Mouse (Mus musculus): ENCODE measurements around the gene Ankub1. TPM values are rescaled to one million over a fixed set of nuclear protein-coding genes. Genes with fewer than 3 reads are reported as not detected.

The Ankub1 gene
- polyA plus RNA-seq, 1 experiment from 2014 or later, result not detected

GRCm38 (mm10) chr3:57653646-57654045 is 39.0 kb downstream of the Ankub1 start:
- Histone ChIP-seq H3K4me1 (replicated peaks; ENCODE audit: control insufficient read depth, insufficient read depth) (no peaks in the 10 kb centered on the region), H3K9ac (ENCODE audit: low read length) (no peak overlapping the region), H3K27me3 (ENCODE audit: control insufficient read depth, insufficient read depth, low read length) (no peaks in the 10 kb centered on the region), H3K27ac (replicated peaks) (no peak overlapping the region), H3K4me3 (ENCODE audit: low read depth, low read length) (no peak overlapping the region), H3K4me2 (replicated peaks; ENCODE audit: low read depth) (no peak overlapping the region), H3K36me3 (ENCODE audit: control insufficient read depth, insufficient read depth, low read length) (no peaks in the 10 kb centered on the region), H3K9me3 (ENCODE audit: control insufficient read depth, low read length) (no peaks in the 10 kb centered on the region)
- TF ChIP-seq CTCF (IDR thresholded peaks at IDR 0.05; ENCODE audit: low read depth) (no peak), EP300 (optimal IDR thresholded peaks at IDR 0.05) (no peak)
- WGBS, result 90% methylated on average over 3 of the region's 3 CpGs
- ATAC-seq (ENCODE audit: low FRiP score, low TSS enrichment), result no peak
- no peak for DNase-seq (ENCODE audit: low spot score)

GRCm38 (mm10) chr3:57652485-57652884 is 40.1 kb downstream of the Ankub1 start:
- Histone ChIP-seq H3K36me3 (ENCODE audit: control insufficient read depth, insufficient read depth, low read length) (no peaks in the 10 kb centered on the region), H3K4me1 (replicated peaks; ENCODE audit: control insufficient read depth, insufficient read depth) (no peaks in the 10 kb centered on the region), H3K9ac (ENCODE audit: low read length) (no peak overlapping the region), H3K9me3 (ENCODE audit: control insufficient read depth, low read length) (no peaks in the 10 kb centered on the region), H3K27me3 (ENCODE audit: control insufficient read depth, insufficient read depth, low read length) (no peaks in the 10 kb centered on the region), H3K27ac (replicated peaks) (no peak overlapping the region), H3K4me3 (ENCODE audit: low read depth, low read length) (no peak overlapping the region), H3K4me2 (replicated peaks; ENCODE audit: low read depth) (no peak overlapping the region)
- ATAC-seq (ENCODE audit: low FRiP score, low TSS enrichment) (no peak), DNase-seq (ENCODE audit: low spot score) (no peak)
- TF ChIP-seq EP300 (optimal IDR thresholded peaks at IDR 0.05) (no peak), CTCF (IDR thresholded peaks at IDR 0.05; ENCODE audit: low read depth) (no peak)
- 79% methylated on average over 3 of the region's 3 CpGs for WGBS

DNA sequence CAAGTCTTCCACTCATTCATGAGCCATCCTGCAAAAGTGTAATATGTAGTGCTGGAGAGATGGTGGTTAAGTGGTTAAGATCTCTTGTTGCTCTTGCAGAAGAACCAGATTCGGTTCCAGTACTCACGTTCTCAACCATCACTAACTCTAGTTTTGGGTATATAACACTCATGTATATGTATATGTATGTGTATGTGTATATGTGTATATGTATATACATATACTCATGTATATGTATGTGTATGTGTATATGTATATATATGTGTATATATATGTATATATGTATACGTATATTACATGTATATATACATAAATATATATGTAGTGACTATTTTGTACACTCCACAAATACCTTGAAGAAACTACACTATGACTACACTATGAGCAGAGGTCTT is 40.7 kb downstream of the Ankub1 start:
- TF ChIP-seq CTCF (IDR thresholded peaks at IDR 0.05; ENCODE audit: low read depth), result no peak
- no peak for TF ChIP-seq EP300 (optimal IDR thresholded peaks at IDR 0.05)
- ATAC-seq (ENCODE audit: low FRiP score, low TSS enrichment) (no peak), DNase-seq (ENCODE audit: low spot score) (no peak)
- Histone ChIP-seq H3K4me2 (replicated peaks; ENCODE audit: low read depth) (peak overlapping the region; percentile 47), H3K4me3 (ENCODE audit: low read depth, low read length) (peak overlapping the region; percentile 85), H3K36me3 (ENCODE audit: control insufficient read depth, insufficient read depth, low read length) (no peaks in the 10 kb centered on the region), H3K9ac (ENCODE audit: low read length) (peak overlapping the region; percentile 80), H3K4me1 (replicated peaks; ENCODE audit: control insufficient read depth, insufficient read depth) (no peaks in the 10 kb centered on the region), H3K27me3 (ENCODE audit: control insufficient read depth, insufficient read depth, low read length) (no peaks in the 10 kb centered on the region), H3K27ac (replicated peaks) (no peak overlapping the region), H3K9me3 (ENCODE audit: control insufficient read depth, low read length) (no peaks in the 10 kb centered on the region)
- WGBS, result 56% methylated on average over 3 of the region's 3 CpGs

DNA sequence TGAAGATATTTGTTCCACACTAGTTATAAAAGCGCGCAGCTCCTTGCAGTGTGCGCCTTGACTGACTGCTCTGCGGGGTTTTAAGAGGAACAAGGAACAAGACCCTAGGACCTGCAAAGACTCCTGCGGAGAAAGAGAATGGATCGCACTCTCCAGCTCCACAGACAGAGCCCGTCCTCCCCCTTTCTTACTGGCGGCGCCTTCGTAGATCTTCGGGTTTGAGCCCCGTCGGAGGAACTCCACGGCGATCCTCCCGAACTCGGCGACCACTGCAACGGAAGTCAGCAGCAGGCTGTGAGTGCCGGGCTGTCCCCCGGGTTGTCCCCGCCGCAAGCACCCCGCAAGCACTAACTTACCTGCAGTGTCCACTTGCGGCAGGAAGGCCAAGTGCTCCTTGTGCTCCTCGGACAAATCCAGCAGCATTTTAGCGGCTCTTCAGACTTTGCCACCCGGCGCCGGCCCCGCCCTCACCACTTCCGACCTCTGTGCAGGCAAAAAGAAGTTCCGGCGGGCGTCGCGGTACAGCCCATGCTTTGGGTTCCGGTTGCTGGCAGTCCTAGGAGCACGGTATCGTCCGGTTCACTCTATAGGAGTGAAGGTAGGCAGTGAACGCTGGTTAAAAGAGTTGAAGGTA is 41.3 kb downstream of the Ankub1 start, which contains the start of gene Commd2:
Gene Commd2 (minus strand): TSS at position 485 of the 634 bp plus-strand sequence.
- no peaks in the 10 kb centered on the region; the same call in 1 of the 2 replicates for H3K36me3 ChIP-seq (ENCODE audit: control insufficient read depth, insufficient read depth, low read length)
- peak within 1 kb of the TSS; percentile 47 for H3K4me2 ChIP-seq (replicated peaks; ENCODE audit: low read depth)
- peak within 1 kb of the TSS; percentile 80 for H3K9ac ChIP-seq (ENCODE audit: low read length)
- peak; percentile 91 for DNase-seq (ENCODE audit: low spot score)
- H3K27ac ChIP-seq (replicated peaks), result peak within 1 kb of the TSS; percentile 83
- H3K9me3 ChIP-seq (ENCODE audit: control insufficient read depth, low read length), result no peaks in the 10 kb centered on the region
- under 1% methylated on average over 42 of the region's 42 CpGs for WGBS
- ATAC-seq (ENCODE audit: low FRiP score, low TSS enrichment), result peak; percentile 99
- H3K27me3 ChIP-seq (ENCODE audit: control insufficient read depth, insufficient read depth, low read length), result no peaks in the 10 kb centered on the region
- H3K4me3 ChIP-seq (ENCODE audit: low read depth, low read length), result peak within 1 kb of the TSS; percentile 85
- H3K4me1 ChIP-seq (replicated peaks; ENCODE audit: control insufficient read depth, insufficient read depth), result no peaks in the 10 kb centered on the region
- TF ChIP-seq EP300 (optimal IDR thresholded peaks at IDR 0.05) (no peak), CTCF (IDR thresholded peaks at IDR 0.05; ENCODE audit: low read depth) (no peak)

DNA sequence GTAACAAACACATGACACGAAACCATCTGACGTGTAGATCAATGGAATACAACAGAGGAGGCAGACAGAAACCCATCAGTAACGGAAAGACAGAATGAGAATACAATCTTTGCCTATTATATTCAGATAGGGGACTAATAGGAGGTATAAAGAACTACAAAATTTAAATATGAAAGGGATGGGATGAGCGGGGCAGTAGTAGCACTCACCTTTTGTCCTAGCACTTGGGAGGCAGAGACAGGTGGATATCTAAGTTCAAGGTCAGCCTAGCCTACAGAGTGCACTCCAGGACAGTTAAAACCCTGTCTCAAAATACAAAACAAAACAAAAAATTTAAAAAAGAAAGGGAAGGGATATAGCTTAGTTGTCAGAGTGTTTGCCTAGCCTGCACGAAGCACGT is 49.4 kb downstream of the Ankub1 start:
- 94% methylated on average over 6 of the region's 6 CpGs for WGBS
- Histone ChIP-seq H3K27me3 (ENCODE audit: control insufficient read depth, insufficient read depth, low read length) (no peaks in the 10 kb centered on the region), H3K9ac (ENCODE audit: low read length) (no peak overlapping the region), H3K4me2 (replicated peaks; ENCODE audit: low read depth) (no peak overlapping the region), H3K27ac (replicated peaks) (no peak overlapping the region), H3K9me3 (ENCODE audit: control insufficient read depth, low read length) (no peaks in the 10 kb centered on the region), H3K36me3 (ENCODE audit: control insufficient read depth, insufficient read depth, low read length) (peaks cover 6% of the 10 kb centered on the region; the same call in 1 of the 2 replicates), H3K4me3 (ENCODE audit: low read depth, low read length) (no peak overlapping the region), H3K4me1 (replicated peaks; ENCODE audit: control insufficient read depth, insufficient read depth) (no peaks in the 10 kb centered on the region)
- DNase-seq (ENCODE audit: low spot score) (no peak), ATAC-seq (ENCODE audit: low FRiP score, low TSS enrichment) (no peak)
- TF ChIP-seq EP300 (optimal IDR thresholded peaks at IDR 0.05) (no peak), CTCF (IDR thresholded peaks at IDR 0.05; ENCODE audit: low read depth) (no peak)

DNA sequence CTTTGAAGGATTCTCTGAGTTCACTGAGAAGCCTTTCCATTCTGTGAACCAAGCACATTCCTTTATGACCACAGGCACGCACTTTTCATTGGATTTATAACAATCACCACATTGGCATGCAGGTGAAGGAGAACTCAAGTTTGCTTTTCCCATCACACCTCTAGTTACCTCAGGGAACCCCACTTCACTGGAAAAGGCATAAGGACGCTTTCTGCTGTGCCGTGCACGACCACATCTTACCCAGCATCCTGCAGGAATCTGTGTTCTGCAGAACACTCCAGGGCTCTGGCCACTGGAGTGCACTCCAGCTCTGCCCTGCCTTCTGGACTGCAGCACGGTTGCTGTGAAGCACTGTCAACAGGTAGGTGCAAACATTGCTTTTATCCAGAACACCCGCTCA is 55.0 kb downstream of the Ankub1 start:
- ATAC-seq (ENCODE audit: low FRiP score, low TSS enrichment) (peak; percentile 80), DNase-seq (ENCODE audit: low spot score) (peak; percentile 34)
- Histone ChIP-seq H3K27me3 (ENCODE audit: control insufficient read depth, insufficient read depth, low read length) (no peaks in the 10 kb centered on the region), H3K36me3 (ENCODE audit: control insufficient read depth, insufficient read depth, low read length) (no peaks in the 10 kb centered on the region), H3K9me3 (ENCODE audit: control insufficient read depth, low read length) (no peaks in the 10 kb centered on the region), H3K4me2 (replicated peaks; ENCODE audit: low read depth) (no peak overlapping the region), H3K9ac (ENCODE audit: low read length) (no peak overlapping the region), H3K4me1 (replicated peaks; ENCODE audit: control insufficient read depth, insufficient read depth) (no peaks in the 10 kb centered on the region), H3K27ac (replicated peaks) (no peak overlapping the region), H3K4me3 (ENCODE audit: low read depth, low read length) (no peak overlapping the region)
- TF ChIP-seq EP300 (optimal IDR thresholded peaks at IDR 0.05) (no peak), CTCF (IDR thresholded peaks at IDR 0.05; ENCODE audit: low read depth) (peak; percentile 6; the same call in 1 of the 2 replicates)
- 43% methylated on average over 6 of the region's 6 CpGs for WGBS
